Mouse (Mus musculus): ENCODE results near the gene Cd72.

- no peak for TF ChIP-seq CTCF (IDR thresholded peaks at IDR 0.05; ENCODE audit: control insufficient read depth, insufficient read depth, insufficient read length)
- TF ChIP-seq CEBPB (IDR thresholded peaks at IDR 0.05; ENCODE audit: low read depth) = no peak
- no peak for TF ChIP-seq USF1 (IDR thresholded peaks at IDR 0.05; ENCODE audit: low read depth)
- TF ChIP-seq MYOG (IDR thresholded peaks at IDR 0.05; ENCODE audit: control insufficient read depth, extremely low read depth, insufficient read length) = no peak
- no peak for TF ChIP-seq MAX (IDR thresholded peaks at IDR 0.05)
Observed at GRCm38 (mm10) chr4:43425197-43425596, 29.2 kb downstream of the Cd72 start.
